Mouse (Mus musculus) heart, adult 18-20 months (tissue): Measurements from ENCODE around the gene Ldlrad3. TPM values are rescaled to one million over a fixed set of nuclear protein-coding genes. Genes with fewer than 3 reads are reported as not detected.

Source experiments
- DNase-seq, 2 experiments: peaks; one replicate each; pipeline ENCODE4 v3.0.0; 2021 to 2022; ENCODE audit warnings: mixed read lengths in 1 of 2
- total RNA-seq, 2 experiments: library from RNA; stranded (reverse); gene quantifications; 2 replicates each; pipeline ENCODE4 v1.2.3; 2021

The Ldlrad3 gene
- total RNA-seq, 2 experiments from 2014 or later, result 3.1 to 3.4 TPM

GRCm38 (mm10) chr2:101905534-101906378 lies 280.4 kb downstream of the Ldlrad3 start:
- DNase-seq, result peak; percentile 71 to 88

- no peak for DNase-seq
Observed at GRCm38 (mm10) chr2:101902196-101902595, 284.0 kb downstream of the Ldlrad3 start.

Other genes starting within 250 kb of the Ldlrad3 start
- gene Trim44, start 221.4 kb upstream of the Ldlrad3 start, total RNA-seq, result 10 to 100 TPM; 28.1 to 28.2 TPM